Mouse (Mus musculus) limb, embryonic 14.5 days (tissue): ENCODE results near the gene Naa20. TPM values are rescaled to one million over a fixed set of nuclear protein-coding genes. Genes with fewer than 3 reads are reported as not detected.

Source experiments
- ATAC-seq: fragments of 200-750 bp; cut with Nextera tagmentation; 2 replicates; pipeline ENCODE4 v1.8.0; 2017; ENCODE audit warnings: low read depth, moderate number of reproducible peaks, moderate TSS enrichment; ENCODE audit not compliant: low FRiP score
- DNase-seq: peaks from one replicate; pipeline ENCODE4 v3.0.0-alpha.2; 2015; ENCODE audit warnings: low spot score
- H3K27ac ChIP-seq: fragments of 300-500 bp; sonication (generic); replicated peaks from 2 replicates; pipeline ENCODE4 v1.5.1; 2014; ENCODE audit warnings: low read depth, mild to moderate bottlenecking, low read length, moderate library complexity, mixed read lengths
- H3K27me3 ChIP-seq: fragments of 300-500 bp; sonication (generic); 2 replicates; pipeline ENCODE4 v1.6.1; 2014; ENCODE audit warnings: low read length, mixed read lengths; ENCODE audit not compliant: control insufficient read depth, insufficient read depth
- H3K36me3 ChIP-seq: fragments of 300-500 bp; sonication (generic); 2 replicates; pipeline ENCODE4 v1.6.1; 2014; ENCODE audit warnings: mild to moderate bottlenecking, low read length, moderate library complexity, mixed read lengths; ENCODE audit not compliant: control insufficient read depth, insufficient read depth
- H3K4me1 ChIP-seq: fragments of 300-500 bp; sonication (generic); 2 replicates; pipeline ENCODE4 v1.6.1; 2014; ENCODE audit warnings: antibody characterized with exemption, low read length, mixed read lengths; ENCODE audit not compliant: control insufficient read depth, insufficient read depth
- H3K4me2 ChIP-seq: fragments of 300-500 bp; sonication (generic); replicated peaks from 2 replicates; pipeline ENCODE4 v1.6.1; 2014; ENCODE audit warnings: low read depth, mild to moderate bottlenecking, low read length, moderate library complexity; ENCODE audit not compliant: severe bottlenecking
- H3K4me3 ChIP-seq: fragments of 300-500 bp; sonication (generic); replicated peaks from 2 replicates; pipeline ENCODE4 v1.5.1; 2014; ENCODE audit warnings: low read length
- H3K9ac ChIP-seq: fragments of 300-500 bp; sonication (generic); 2 replicates; pipeline ENCODE4 v1.6.1; 2014; ENCODE audit warnings: mild to moderate bottlenecking, low read depth, low read length, moderate library complexity; ENCODE audit not compliant: severe bottlenecking
- H3K9me3 ChIP-seq: fragments of 300-500 bp; sonication (generic); 2 replicates; pipeline ENCODE4 v1.6.1; 2016; ENCODE audit warnings: low read length; ENCODE audit not compliant: control insufficient read depth
- POLR2A ChIP-seq: fragments of 200-500 bp; IDR thresholded peaks from 2 replicates; pipeline ENCODE4 v1.8.0; 2012; ENCODE audit warnings: inconsistent platforms, mild to moderate bottlenecking, moderate library complexity, borderline replicate concordance; ENCODE audit not compliant: insufficient read depth, insufficient read length; ENCODE audit errors: extremely low read depth
- WGBS: fragments of 180-500 bp; shearing (Covaris S2); extraction: QIAGEN DNeasy Blood & Tissue Kit; methylation state at CpG from one replicate; pipeline ENCODE4 v1.1.7; 2014; 5-methylcytosine and 5-hydroxymethylcytosine counted together
- polyA plus RNA-seq, 2 experiments: library from polyadenylated mRNA; depleted of rRNA in 1 of 2; stranded (reverse) in 1 of 2; unstranded in 1 of 2; fragments of >200 nt; fragmentation: Nextera tagmentation in 1 of 2; extraction: Ambion mirVana in 1 of 2; gene quantifications; 2 replicates each; pipeline versions ENCODE4 v1.2.1 to v1.2.3; 2012 to 2014

Gene Naa20
- polyA plus RNA-seq, 2 experiments = 103 to 186 TPM

- Histone ChIP-seq H3K9ac (no peak overlapping the region), H3K4me2 (no peak overlapping the region), H3K4me1 (no peaks in the 10 kb centered on the region), H3K27me3 (no peaks in the 10 kb centered on the region), H3K27ac (no peak overlapping the region), H3K36me3 (peaks cover 87% of the 10 kb centered on the region), H3K4me3 (no peak overlapping the region), H3K9me3 (no peaks in the 10 kb centered on the region)
- ATAC-seq (no peak), DNase-seq (no peak)
- TF ChIP-seq POLR2A = no peak
- 78% methylated on average over 8 of the region's 8 CpGs for WGBS
Measured at GRCm38 (mm10) chr2:145920941-145921650, 19.2 kb downstream of the Naa20 start.

- H3K27ac ChIP-seq = no peak within 1 kb of the TSS
- peaks cover 29% of the 10 kb centered on the region for H3K36me3 ChIP-seq
- H3K4me2 ChIP-seq = peak within 1 kb of the TSS; percentile 75
- peaks cover 5% of the 10 kb centered on the region; the same call in 1 of the 2 replicates for H3K4me1 ChIP-seq
- TF ChIP-seq POLR2A = no peak
- peak within 1 kb of the TSS; percentile 83 for H3K4me3 ChIP-seq
- no peaks in the 10 kb centered on the region for H3K9me3 ChIP-seq
- ATAC-seq = peak; percentile 99
- H3K27me3 ChIP-seq = no peaks in the 10 kb centered on the region
- DNase-seq = peak; percentile 98
- H3K9ac ChIP-seq = peak within 1 kb of the TSS; percentile 64
- WGBS = under 1% methylated on average over 61 of the region's 61 CpGs
Measured at GRCm38 (mm10) chr2:145934339-145935231, 32.7 kb downstream of the Naa20 start, which contains the start of the genes Cfap61 and Crnkl1. TSS of gene Cfap61 (plus strand) at chr2:145934784. TSS of gene Crnkl1 (minus strand) at chr2:145935014.

DNA sequence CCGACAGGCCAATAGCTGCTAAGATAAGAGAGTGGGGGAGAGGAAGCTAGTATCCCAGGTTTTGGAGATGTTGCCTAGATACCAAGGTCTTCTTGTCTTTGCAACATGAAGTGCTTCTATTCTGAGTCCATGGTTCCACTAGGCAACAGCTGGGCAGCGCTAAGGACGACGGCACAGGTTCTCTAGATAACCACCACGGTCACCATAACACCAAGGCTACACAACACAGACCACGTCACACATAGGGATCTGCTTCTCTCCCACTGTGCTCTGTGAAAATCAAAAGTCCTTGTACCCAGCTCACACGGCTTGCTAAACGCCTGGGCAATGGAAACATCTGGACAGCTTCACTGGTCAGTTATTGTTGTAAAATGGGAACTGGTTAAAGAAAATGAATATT lies 35.1 kb downstream of the Naa20 start:
- no peak for DNase-seq
- H3K27ac ChIP-seq = no peak overlapping the region
- 84% methylated on average over 8 of the region's 8 CpGs for WGBS
- H3K4me2 ChIP-seq = no peak overlapping the region
- no peak overlapping the region for H3K4me3 ChIP-seq
- peaks cover 7% of the 10 kb centered on the region for H3K36me3 ChIP-seq
- TF ChIP-seq POLR2A = no peak
- H3K4me1 ChIP-seq = peaks cover 5% of the 10 kb centered on the region; the same call in 1 of the 2 replicates
- no peak overlapping the region for H3K9ac ChIP-seq
- ATAC-seq = no peak
- no peaks in the 10 kb centered on the region for H3K27me3 ChIP-seq
- no peaks in the 10 kb centered on the region for H3K9me3 ChIP-seq

- H3K27me3 ChIP-seq = no peaks in the 10 kb centered on the region
- no peak overlapping the region for H3K27ac ChIP-seq
- H3K9ac ChIP-seq = no peak overlapping the region
- no peak for ATAC-seq
- no peak overlapping the region for H3K4me2 ChIP-seq
- H3K36me3 ChIP-seq = no peaks in the 10 kb centered on the region
- no peak overlapping the region for H3K4me3 ChIP-seq
- WGBS = 67% methylated on average over 3 of the region's 3 CpGs
- no peak for DNase-seq
- TF ChIP-seq POLR2A = no peak
- no peaks in the 10 kb centered on the region for H3K9me3 ChIP-seq
- peaks cover 3% of the 10 kb centered on the region; the same call in 1 of the 2 replicates for H3K4me1 ChIP-seq
Measured at GRCm38 (mm10) chr2:145941403-145941802, 39.5 kb downstream of the Naa20 start.

DNA sequence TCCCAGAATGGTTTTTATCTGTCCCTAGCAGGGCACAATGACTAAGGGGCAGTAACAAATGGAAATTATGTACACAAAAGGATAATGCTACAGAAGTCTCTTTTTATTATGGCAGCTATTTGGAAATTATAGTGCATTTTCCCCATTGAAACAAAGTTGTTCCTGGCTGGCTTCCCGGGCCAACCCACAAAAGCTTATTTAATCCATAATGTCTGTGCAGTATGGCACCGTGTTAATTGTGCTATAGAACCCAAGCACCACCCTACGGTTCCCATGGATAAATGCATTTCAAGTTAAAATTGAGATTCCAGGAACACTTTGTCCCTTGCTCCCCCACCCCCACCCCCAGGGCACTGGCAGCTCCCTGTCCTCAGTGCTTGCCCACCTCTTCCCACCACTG lies 42.4 kb downstream of the Naa20 start:
- H3K9ac ChIP-seq = no peak overlapping the region
- no peaks in the 10 kb centered on the region for H3K27me3 ChIP-seq
- H3K4me3 ChIP-seq = no peak overlapping the region
- DNase-seq = peak; percentile 12
- no peaks in the 10 kb centered on the region for H3K9me3 ChIP-seq
- no peaks in the 10 kb centered on the region for H3K36me3 ChIP-seq
- ATAC-seq = no peak
- H3K27ac ChIP-seq = no peak overlapping the region
- peaks cover 3% of the 10 kb centered on the region; the same call in 1 of the 2 replicates for H3K4me1 ChIP-seq
- no peak overlapping the region for H3K4me2 ChIP-seq
- 67% methylated on average over 3 of the region's 3 CpGs for WGBS
- TF ChIP-seq POLR2A = no peak
